11 mouse cellular contexts compared by ENCODE assay signal in the genomic region with DNA sequence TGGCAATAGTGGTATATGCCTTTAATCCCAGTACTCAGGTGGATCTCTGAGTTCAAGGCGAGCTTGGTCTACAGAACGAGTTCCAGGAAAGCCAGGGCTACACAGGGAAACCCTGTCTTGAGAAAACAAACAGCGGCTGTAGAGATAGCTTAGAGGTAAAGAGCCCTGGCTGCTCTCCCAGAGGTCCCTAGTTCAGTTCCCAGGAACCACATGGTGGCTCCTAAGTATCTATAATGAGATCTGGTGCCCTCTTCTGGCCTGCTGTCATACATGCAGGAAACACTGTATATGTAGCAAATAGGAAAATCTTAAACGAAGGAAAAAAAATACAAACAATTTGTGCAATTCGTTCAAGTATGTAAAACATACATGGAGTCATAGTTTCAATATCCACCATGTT.
DNase-seq lines count a peak whose midpoint lies in the region; ATAC-seq and TF ChIP-seq lines count a peak whose summit lies in the region.
"Had no signal": no experiment of that assay in that cellular context is flagged by ENCODE, and none has a peak within 500 bp of the region (broad histone marks: within the 10 kb centered on the region; RNA-seq: fewer than 3 reads in every experiment).

No protein-coding gene starts in this region.

- 81% methylated on average over 5 of the region's 5 CpGs for WGBS in forebrain, embryonic 14.5 days
- 83% methylated on average over 5 of the region's 5 CpGs for WGBS in forebrain, embryonic 15.5 days
- 87% methylated on average over 5 of the region's 5 CpGs for WGBS in midbrain, postnatal 0 days
- 76% methylated on average over 5 of the region's 5 CpGs for WGBS in midbrain, embryonic 13.5 days
- WGBS in embryonic facial prominence, embryonic 11.5 days, result 73% methylated on average over 5 of the region's 5 CpGs
- 82% methylated on average over 5 of the region's 5 CpGs for WGBS in stomach, postnatal 0 days

- no peak overlapping the region for H3K4me3 ChIP-seq in forebrain, embryonic 14.5 days (ENCODE audit: low read depth, low read length)
- no peak overlapping the region for H3K4me3 ChIP-seq in forebrain, embryonic 15.5 days
- H3K4me3 ChIP-seq in midbrain, postnatal 0 days (ENCODE audit: low read depth, low read length), result no peak overlapping the region
- no peak overlapping the region for H3K4me3 ChIP-seq in midbrain, embryonic 13.5 days (replicated peaks)
- no peak overlapping the region for H3K4me3 ChIP-seq in embryonic facial prominence, embryonic 11.5 days (ENCODE audit: low read depth, low read length)
- no peak overlapping the region for H3K4me3 ChIP-seq in stomach, postnatal 0 days (ENCODE audit: low read depth, low read length)
- H3K4me3 ChIP-seq: hindbrain, embryonic 13.5 days; liver, embryonic 13.5 days; neural tube, embryonic 13.5 days had no signal

- peaks cover 63% of the 10 kb centered on the region for H3K36me3 ChIP-seq in forebrain, embryonic 14.5 days (ENCODE audit: control insufficient read depth, insufficient read depth, low read length)
- peaks cover 49% of the 10 kb centered on the region for H3K36me3 ChIP-seq in forebrain, embryonic 15.5 days
- H3K36me3 ChIP-seq in midbrain, postnatal 0 days (ENCODE audit: insufficient read depth, low read length), result no peaks in the 10 kb centered on the region
- peaks cover 53% of the 10 kb centered on the region for H3K36me3 ChIP-seq in midbrain, embryonic 13.5 days
- no peaks in the 10 kb centered on the region; the same call in 1 of the 2 replicates for H3K36me3 ChIP-seq in embryonic facial prominence, embryonic 11.5 days (replicated peaks; ENCODE audit: control insufficient read depth, insufficient read depth, low read depth, low read length)
- peaks cover 3% of the 10 kb centered on the region for H3K36me3 ChIP-seq in stomach, postnatal 0 days (ENCODE audit: control insufficient read depth, insufficient read depth, low read length)
- H3K36me3 ChIP-seq: liver, embryonic 13.5 days had no signal

- no peak overlapping the region for H3K4me2 ChIP-seq in forebrain, embryonic 14.5 days (ENCODE audit: low read length)
- H3K4me2 ChIP-seq in forebrain, embryonic 15.5 days (replicated peaks), result no peak overlapping the region
- H3K4me2 ChIP-seq in midbrain, postnatal 0 days (ENCODE audit: low read depth, low read length, poor library complexity, severe bottlenecking), result no peak overlapping the region
- H3K4me2 ChIP-seq in midbrain, embryonic 13.5 days (replicated peaks), result no peak overlapping the region
- no peak overlapping the region for H3K4me2 ChIP-seq in embryonic facial prominence, embryonic 11.5 days (ENCODE audit: low read depth, low read length)
- H3K4me2 ChIP-seq in stomach, postnatal 0 days (replicated peaks; ENCODE audit: low read depth), result no peak overlapping the region
- H3K4me2 ChIP-seq: hindbrain, embryonic 13.5 days; liver, embryonic 13.5 days; neural tube, embryonic 13.5 days had no signal

- no peaks in the 10 kb centered on the region for H3K27me3 ChIP-seq in forebrain, embryonic 14.5 days (replicated peaks; ENCODE audit: control insufficient read depth, insufficient read depth, low read length)
- no peaks in the 10 kb centered on the region for H3K27me3 ChIP-seq in forebrain, embryonic 15.5 days
- no peaks in the 10 kb centered on the region for H3K27me3 ChIP-seq in midbrain, postnatal 0 days (ENCODE audit: insufficient read depth, low read length)
- H3K27me3 ChIP-seq in midbrain, embryonic 13.5 days, result no peaks in the 10 kb centered on the region
- H3K27me3 ChIP-seq in embryonic facial prominence, embryonic 11.5 days (ENCODE audit: control insufficient read depth, insufficient read depth, low read length), result no peaks in the 10 kb centered on the region
- no peaks in the 10 kb centered on the region for H3K27me3 ChIP-seq in stomach, postnatal 0 days (ENCODE audit: control insufficient read depth, insufficient read depth, low read length)
- H3K27me3 ChIP-seq: hindbrain, embryonic 13.5 days; liver, embryonic 13.5 days; neural tube, embryonic 13.5 days had no signal

- H3K9ac ChIP-seq in forebrain, embryonic 14.5 days (ENCODE audit: low read length), result no peak overlapping the region
- no peak overlapping the region for H3K9ac ChIP-seq in forebrain, embryonic 15.5 days (replicated peaks)
- H3K9ac ChIP-seq in midbrain, postnatal 0 days (replicated peaks; ENCODE audit: low read length, poor library complexity, severe bottlenecking), result no peak overlapping the region
- no peak overlapping the region for H3K9ac ChIP-seq in midbrain, embryonic 13.5 days (replicated peaks)
- H3K9ac ChIP-seq in embryonic facial prominence, embryonic 11.5 days (replicated peaks; ENCODE audit: low read length), result no peak overlapping the region
- no peak overlapping the region for H3K9ac ChIP-seq in stomach, postnatal 0 days (ENCODE audit: low read length)
- H3K9ac ChIP-seq: hindbrain, embryonic 13.5 days; liver, embryonic 13.5 days; neural tube, embryonic 13.5 days had no signal

- no peak overlapping the region for H3K27ac ChIP-seq in forebrain, embryonic 14.5 days (ENCODE audit: low read depth, low read length)
- H3K27ac ChIP-seq in forebrain, embryonic 15.5 days (replicated peaks), result no peak overlapping the region
- no peak overlapping the region for H3K27ac ChIP-seq in midbrain, postnatal 0 days (ENCODE audit: low read depth, low read length)
- no peak overlapping the region for H3K27ac ChIP-seq in midbrain, embryonic 13.5 days
- H3K27ac ChIP-seq in embryonic facial prominence, embryonic 11.5 days (replicated peaks; ENCODE audit: low read depth, low read length), result no peak overlapping the region
- no peak overlapping the region for H3K27ac ChIP-seq in stomach, postnatal 0 days (replicated peaks)
- H3K27ac ChIP-seq: hindbrain, embryonic 13.5 days; liver, embryonic 13.5 days; neural tube, embryonic 13.5 days had no signal

- peak; percentile 33 for DNase-seq in forebrain, embryonic 14.5 days (ENCODE audit: low spot score)
- DNase-seq in midbrain, postnatal 0 days (ENCODE audit: low spot score), result no peak
- peak; percentile 52 for DNase-seq in embryonic facial prominence, embryonic 11.5 days (ENCODE audit: low spot score)
- DNase-seq in stomach, postnatal 0 days (ENCODE audit: low spot score), result peak; percentile 25
- no peak for DNase-seq in layer of hippocampus, postnatal 36 days
- DNase-seq in left cerebral cortex, adult 8-10 months (ENCODE audit: low spot score in 2 of 2), result no peak
- DNase-seq: liver, embryonic 13.5 days had no signal

- ATAC-seq in forebrain, embryonic 14.5 days, result no peak
- no peak for ATAC-seq in forebrain, embryonic 15.5 days (replicated peaks)
- ATAC-seq in midbrain, postnatal 0 days (ENCODE audit: low FRiP score), result no peak
- no peak for ATAC-seq in midbrain, embryonic 13.5 days
- ATAC-seq in embryonic facial prominence, embryonic 11.5 days (replicated peaks; ENCODE audit: insufficient number of reproducible peaks, low FRiP score, low TSS enrichment, low read depth), result no peak
- ATAC-seq in stomach, postnatal 0 days (ENCODE audit: low FRiP score, low TSS enrichment), result no peak

- no peak for TF ChIP-seq EP300 in stomach, postnatal 0 days (optimal IDR thresholded peaks at IDR 0.05)

- H3K9me3 ChIP-seq in forebrain, embryonic 14.5 days (replicated peaks; ENCODE audit: control insufficient read depth, low read length), result no peaks in the 10 kb centered on the region
- no peaks in the 10 kb centered on the region for H3K9me3 ChIP-seq in forebrain, embryonic 15.5 days
- no peaks in the 10 kb centered on the region for H3K9me3 ChIP-seq in midbrain, postnatal 0 days (ENCODE audit: low read length)
- H3K9me3 ChIP-seq in midbrain, embryonic 13.5 days, result no peaks in the 10 kb centered on the region
- no peaks in the 10 kb centered on the region for H3K9me3 ChIP-seq in embryonic facial prominence, embryonic 11.5 days (replicated peaks; ENCODE audit: control insufficient read depth, low read length)
- no peaks in the 10 kb centered on the region for H3K9me3 ChIP-seq in stomach, postnatal 0 days (ENCODE audit: control insufficient read depth, low read length)
- H3K9me3 ChIP-seq: hindbrain, embryonic 13.5 days; liver, embryonic 13.5 days; neural tube, embryonic 13.5 days had no signal

- H3K4me1 ChIP-seq in forebrain, embryonic 14.5 days (ENCODE audit: control insufficient read depth, insufficient read depth, low read length), result no peaks in the 10 kb centered on the region
- H3K4me1 ChIP-seq in forebrain, embryonic 15.5 days, result no peaks in the 10 kb centered on the region
- no peaks in the 10 kb centered on the region for H3K4me1 ChIP-seq in midbrain, postnatal 0 days (ENCODE audit: insufficient read depth, low read length)
- H3K4me1 ChIP-seq in midbrain, embryonic 13.5 days (replicated peaks), result no peaks in the 10 kb centered on the region
- no peaks in the 10 kb centered on the region for H3K4me1 ChIP-seq in embryonic facial prominence, embryonic 11.5 days (ENCODE audit: control insufficient read depth, insufficient read depth, low read length)
- H3K4me1 ChIP-seq in stomach, postnatal 0 days (replicated peaks; ENCODE audit: control insufficient read depth, insufficient read depth), result no peaks in the 10 kb centered on the region
- H3K4me1 ChIP-seq: hindbrain, embryonic 13.5 days; liver, embryonic 13.5 days; neural tube, embryonic 13.5 days had no signal

- TF ChIP-seq CTCF in midbrain, postnatal 0 days (IDR thresholded peaks at IDR 0.05), result peak; percentile 53
- TF ChIP-seq CTCF in stomach, postnatal 0 days (IDR thresholded peaks at IDR 0.05; ENCODE audit: low read depth), result peak; percentile 71

Comparison
In these comparisons a context has a peak if more than half of its experiments do, and no peak if none do; other contexts are left out.
1. DNase-seq: peak in forebrain, embryonic 14.5 days (single experiment), embryonic facial prominence, embryonic 11.5 days (single experiment) and stomach, postnatal 0 days (single experiment); none in midbrain, postnatal 0 days (single experiment), layer of hippocampus, postnatal 36 days (0 of 2) and left cerebral cortex, adult 8-10 months (0 of 2).